Mouse (Mus musculus) heart, embryonic 16.5 days (tissue): ENCODE results near the gene Rtkn2. TPM values are rescaled to one million over a fixed set of nuclear protein-coding genes. Genes with fewer than 3 reads are reported as not detected.

ENCODE experiments used
- ATAC-seq: fragments of 200-750 bp; cut with Nextera tagmentation; replicated peaks from 2 replicates; pipeline ENCODE4 v1.8.0; 2017; ENCODE audit warnings: moderate number of reproducible peaks; ENCODE audit not compliant: insufficient read depth, low FRiP score; ENCODE audit errors: extremely low read depth
- H3K27ac ChIP-seq: fragments of 300-500 bp; sonication (generic); 2 replicates; pipeline ENCODE4 v1.5.1; 2014; ENCODE audit warnings: mild to moderate bottlenecking, low read length, control low read depth, moderate library complexity
- H3K27me3 ChIP-seq: fragments of 300-500 bp; sonication (generic); 2 replicates; pipeline ENCODE4 v1.6.1; 2014; ENCODE audit warnings: low read length, mixed read lengths; ENCODE audit not compliant: control insufficient read depth, insufficient read depth
- H3K36me3 ChIP-seq: fragments of 300-500 bp; sonication (generic); 2 replicates; pipeline ENCODE4 v1.6.1; 2014; ENCODE audit not compliant: control insufficient read depth, insufficient read depth
- H3K4me1 ChIP-seq: fragments of 300-500 bp; sonication (generic); 2 replicates; pipeline ENCODE4 v1.6.1; 2014; ENCODE audit warnings: low read length, mixed read lengths; ENCODE audit not compliant: control insufficient read depth, insufficient read depth
- H3K4me2 ChIP-seq: fragments of 300-500 bp; sonication (generic); 2 replicates; pipeline ENCODE4 v1.6.1; 2014; ENCODE audit warnings: low read depth, mild to moderate bottlenecking, control low read depth, low read length
- H3K4me3 ChIP-seq: fragments of 300-500 bp; sonication (generic); 2 replicates; pipeline ENCODE4 v1.5.1; 2014; ENCODE audit warnings: mild to moderate bottlenecking, control low read depth, low read length
- H3K9ac ChIP-seq: fragments of 300-500 bp; sonication (generic); 2 replicates; pipeline ENCODE4 v1.6.1; 2014; ENCODE audit warnings: low read length, control low read depth
- H3K9me3 ChIP-seq: fragments of 300-500 bp; sonication (generic); replicated peaks from 2 replicates; pipeline ENCODE4 v1.6.1; 2016; ENCODE audit warnings: low read length; ENCODE audit not compliant: control insufficient read depth
- WGBS: fragments of 180-500 bp; shearing (Covaris S2); extraction: QIAGEN DNeasy Blood & Tissue Kit; methylation state at CpG from one replicate; pipeline ENCODE4 v1.1.7; 2014; 5-methylcytosine and 5-hydroxymethylcytosine counted together
- polyA plus RNA-seq: library from polyadenylated mRNA; unstranded; fragments of >200 nt; fragmentation: Nextera tagmentation; extraction: Ambion mirVana; gene quantifications from 2 replicates; pipeline ENCODE4 v1.2.1, GENCODE M21; 2015

Rtkn2 gene
- polyA plus RNA-seq, 1 experiment from 2014 or later: 8.0 TPM

DNA sequence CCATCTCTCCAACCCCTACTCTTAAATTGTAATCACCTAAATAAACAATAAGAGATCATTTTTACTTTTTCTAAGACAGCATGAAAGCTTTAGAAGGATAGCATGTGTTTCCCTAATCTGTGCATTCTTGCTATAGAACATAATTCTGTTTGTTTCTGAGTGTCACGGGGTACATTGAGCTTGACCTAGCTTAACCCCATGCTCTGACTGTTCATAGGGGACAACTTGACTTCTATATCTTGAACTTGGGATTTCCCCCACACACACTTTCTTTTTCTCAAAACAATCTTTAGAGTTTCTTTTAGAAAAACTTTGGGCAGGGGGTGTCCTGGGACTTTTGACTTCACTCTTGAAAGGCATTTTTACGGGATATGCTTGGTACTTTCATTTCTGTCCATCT lies 41.4 kb downstream of the Rtkn2 start:
- ATAC-seq: no peak
- WGBS: 93% methylated on average over 2 of the region's 2 CpGs
- Histone ChIP-seq H3K9me3 (0 out of 2 replicates have a peak, but pooled peaks cover 4% of the 10 kb centered on the region), H3K4me1 (no peaks in the 10 kb centered on the region), H3K4me3 (no peak overlapping the region), H3K27ac (no peak overlapping the region), H3K9ac (no peak overlapping the region), H3K36me3 (peaks cover 8% of the 10 kb centered on the region), H3K4me2 (no peak overlapping the region), H3K27me3 (no peaks in the 10 kb centered on the region)

DNA sequence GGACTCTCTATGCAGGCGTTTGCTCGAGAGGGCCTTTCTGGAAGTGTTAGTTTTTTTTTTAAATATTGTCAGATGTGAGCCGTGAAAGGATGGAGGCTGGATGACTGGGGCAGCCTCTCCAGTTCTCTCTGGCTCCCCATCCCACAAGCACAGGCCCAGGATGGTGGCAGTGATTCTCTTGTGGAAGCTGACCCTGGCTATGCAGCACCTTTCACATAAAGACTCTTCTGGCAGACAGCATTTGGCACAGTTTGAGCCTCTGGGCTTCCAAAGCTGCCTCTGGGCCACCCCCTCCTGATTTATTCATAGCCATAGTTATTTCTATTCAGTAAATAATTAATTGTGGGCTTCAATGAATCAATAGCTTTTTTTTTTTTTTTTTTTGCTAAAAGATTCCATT lies 46.3 kb downstream of the Rtkn2 start:
- Histone ChIP-seq H3K4me1 (no peaks in the 10 kb centered on the region), H3K4me2 (no peak overlapping the region), H3K27ac (no peak overlapping the region), H3K9me3 (no peaks in the 10 kb centered on the region), H3K27me3 (no peaks in the 10 kb centered on the region), H3K36me3 (peaks cover 2% of the 10 kb centered on the region), H3K9ac (no peak overlapping the region), H3K4me3 (no peak overlapping the region)
- 81% methylated on average over 3 of the region's 3 CpGs for WGBS
- ATAC-seq: no peak

DNA sequence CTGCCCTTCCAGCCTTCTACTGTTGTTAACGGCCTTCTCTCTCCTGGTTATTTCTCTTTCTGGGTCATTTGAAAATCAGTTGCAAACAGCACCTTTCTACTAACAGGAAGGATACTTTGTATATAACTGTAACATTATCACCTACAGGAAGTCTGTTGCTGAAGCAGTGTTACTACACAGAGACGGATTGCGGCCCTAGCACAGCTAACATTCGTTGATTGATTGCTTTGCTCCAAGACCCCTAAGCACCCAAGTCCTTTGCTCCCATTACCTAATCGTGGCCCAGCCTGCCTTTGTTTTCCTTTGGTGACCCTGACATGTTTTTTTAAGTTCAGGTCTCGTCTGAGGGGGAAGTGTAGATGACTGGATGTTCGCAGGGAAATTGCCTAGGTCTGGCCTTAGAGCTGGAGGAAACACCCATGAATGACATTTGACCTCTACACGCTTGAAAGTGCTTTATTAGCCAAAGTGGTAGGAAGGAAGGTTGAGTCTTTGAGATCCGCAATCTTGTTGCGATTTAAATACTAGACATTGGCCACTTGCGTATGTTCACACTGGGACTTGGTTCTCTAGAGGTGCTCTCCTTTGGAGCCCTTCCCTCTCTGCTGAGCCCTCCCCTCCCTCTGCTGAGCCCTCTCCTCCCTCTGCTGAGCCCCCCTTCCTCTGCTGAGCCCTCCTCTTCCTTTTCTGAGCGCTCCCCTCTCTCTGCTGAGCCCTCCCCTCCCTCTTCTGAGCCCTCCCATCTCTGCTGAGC lies 49.1 kb downstream of the Rtkn2 start:
- Histone ChIP-seq H3K4me2 (no peak overlapping the region), H3K27me3 (no peaks in the 10 kb centered on the region), H3K4me1 (no peaks in the 10 kb centered on the region), H3K36me3 (peaks cover 8% of the 10 kb centered on the region), H3K27ac (no peak overlapping the region), H3K9ac (no peak overlapping the region), H3K9me3 (no peaks in the 10 kb centered on the region), H3K4me3 (no peak overlapping the region)
- no peak for ATAC-seq
- 73% methylated on average over 12 of the region's 12 CpGs for WGBS

DNA sequence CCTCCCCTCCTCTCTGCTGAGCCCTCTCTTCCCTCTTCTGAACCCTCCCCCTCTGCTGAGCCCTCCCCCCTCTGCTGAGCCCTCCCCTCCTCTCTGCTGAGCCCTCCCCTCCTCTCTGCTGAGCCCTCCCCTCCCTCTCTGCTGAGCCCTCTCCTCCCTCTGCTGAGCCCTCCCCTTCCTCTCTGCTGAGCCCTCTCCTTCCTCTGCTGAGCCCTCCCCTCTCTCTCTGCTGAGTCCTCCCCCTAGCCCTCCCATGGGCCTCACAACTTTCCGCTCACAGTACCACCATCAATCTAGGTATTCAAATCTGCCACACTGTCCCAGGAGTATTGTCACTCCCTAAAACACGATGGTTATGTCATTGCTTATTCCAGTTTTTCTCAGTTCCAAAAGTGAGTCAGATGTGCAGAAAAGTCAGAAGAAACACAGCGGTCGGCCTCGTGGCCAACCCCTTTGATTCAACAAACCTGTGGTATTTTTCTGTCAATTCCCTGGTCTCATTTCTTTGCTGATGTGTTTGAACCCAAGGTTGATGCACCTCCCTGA lies 49.8 kb downstream of the Rtkn2 start:
- no peak overlapping the region for H3K4me2 ChIP-seq
- H3K9me3 ChIP-seq: no peaks in the 10 kb centered on the region
- no peaks in the 10 kb centered on the region for H3K27me3 ChIP-seq
- H3K4me3 ChIP-seq: no peak overlapping the region
- ATAC-seq: no peak
- WGBS: 76% methylated on average over 5 of the region's 5 CpGs
- H3K4me1 ChIP-seq: no peaks in the 10 kb centered on the region
- no peak overlapping the region for H3K9ac ChIP-seq
- peaks cover 11% of the 10 kb centered on the region for H3K36me3 ChIP-seq
- no peak overlapping the region for H3K27ac ChIP-seq

DNA sequence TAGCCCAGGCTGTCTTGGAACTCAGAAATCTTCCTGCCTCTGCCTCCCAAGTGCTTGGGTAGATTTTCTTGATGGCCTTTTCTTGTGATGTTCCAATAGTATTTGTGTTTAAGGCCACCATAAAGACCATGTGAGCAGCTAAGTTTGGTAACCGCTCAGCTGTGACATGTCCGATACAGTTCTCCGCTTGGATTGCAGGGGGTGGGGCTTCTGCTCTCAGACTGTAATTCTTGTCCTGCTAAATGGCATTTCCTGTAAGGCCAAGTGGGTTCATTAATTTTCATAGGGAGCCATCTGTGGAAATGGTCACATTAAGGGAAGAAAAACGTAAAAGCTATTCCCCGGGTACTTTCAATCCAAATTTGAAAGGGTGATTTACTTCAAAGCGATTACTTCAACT lies 50.7 kb downstream of the Rtkn2 start:
- Histone ChIP-seq H3K27me3 (no peaks in the 10 kb centered on the region), H3K9me3 (no peaks in the 10 kb centered on the region), H3K4me2 (no peak overlapping the region), H3K4me1 (no peaks in the 10 kb centered on the region), H3K36me3 (peaks cover 11% of the 10 kb centered on the region), H3K27ac (no peak overlapping the region), H3K9ac (no peak overlapping the region), H3K4me3 (no peak overlapping the region)
- ATAC-seq: no peak
- 85% methylated on average over 6 of the region's 6 CpGs for WGBS

DNA sequence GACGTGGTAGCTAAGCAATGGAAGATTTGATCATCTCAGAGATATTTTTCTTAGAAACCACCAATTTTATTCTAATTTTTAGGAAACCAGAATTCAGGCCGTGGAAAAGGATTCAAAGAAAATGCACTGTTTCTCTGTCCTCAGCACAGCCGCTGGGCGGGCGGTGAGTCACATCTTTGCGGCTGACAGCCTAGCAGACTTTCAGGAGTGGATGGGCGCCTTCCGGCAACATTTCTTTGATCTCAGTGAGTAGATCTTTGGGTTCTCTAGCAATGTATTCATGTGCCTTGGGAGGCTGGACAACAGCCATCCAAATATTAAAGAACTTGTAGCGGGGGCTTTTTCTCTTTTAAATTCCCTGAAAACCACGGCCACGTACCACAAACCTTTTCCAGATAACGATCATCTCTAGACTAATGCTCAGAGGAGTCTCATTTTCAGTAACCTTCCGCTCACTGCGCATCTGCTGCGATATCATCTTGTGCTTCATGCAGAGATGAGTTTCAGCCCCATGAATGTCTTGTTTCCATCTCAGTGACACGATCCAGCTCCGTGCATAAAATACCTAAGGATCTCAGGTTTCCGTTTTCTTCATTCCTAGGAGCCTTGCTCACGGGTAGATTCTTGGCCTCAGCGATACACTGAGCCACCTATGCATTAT lies 56.5 kb downstream of the Rtkn2 start:
- Histone ChIP-seq H3K27me3 (no peaks in the 10 kb centered on the region), H3K9me3 (no peaks in the 10 kb centered on the region), H3K4me2 (no peak overlapping the region), H3K4me1 (no peaks in the 10 kb centered on the region), H3K9ac (no peak overlapping the region), H3K27ac (no peak overlapping the region), H3K36me3 (peaks cover 17% of the 10 kb centered on the region), H3K4me3 (no peak overlapping the region)
- WGBS: 91% methylated on average over 20 of the region's 20 CpGs
- no peak for ATAC-seq

DNA sequence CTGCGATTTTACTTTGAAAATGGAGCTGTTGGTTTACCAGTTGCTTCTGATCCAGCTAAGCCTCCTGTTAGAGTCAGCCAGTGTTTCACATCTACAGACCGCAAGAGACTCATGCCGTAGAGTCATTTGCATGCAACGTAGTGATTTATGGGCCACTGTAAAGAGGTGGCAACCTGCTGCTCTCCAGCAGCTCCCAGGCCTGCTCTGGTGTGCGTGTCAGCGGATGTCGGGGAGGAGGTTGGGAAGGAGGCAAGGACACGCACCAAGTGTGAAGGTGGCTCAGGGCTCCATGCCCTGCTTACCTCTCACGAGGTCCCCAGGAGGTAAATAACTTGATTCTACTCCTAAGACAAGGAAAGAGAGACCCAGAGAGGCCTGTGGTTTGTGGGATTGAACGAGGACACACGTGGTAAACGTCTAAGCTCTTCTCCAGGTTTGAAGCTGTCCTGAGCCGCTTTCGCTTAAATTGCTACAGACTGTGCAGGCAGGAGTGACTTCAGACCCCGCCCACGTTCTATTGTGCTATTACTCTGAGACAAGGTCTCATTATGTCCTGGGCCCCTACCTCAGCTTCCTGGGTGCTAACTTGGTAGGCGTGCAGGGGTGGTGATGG lies 57.1 kb downstream of the Rtkn2 start:
- Histone ChIP-seq H3K4me3 (no peak overlapping the region), H3K36me3 (peaks cover 17% of the 10 kb centered on the region), H3K27me3 (no peaks in the 10 kb centered on the region), H3K27ac (no peak overlapping the region), H3K9me3 (no peaks in the 10 kb centered on the region), H3K4me1 (no peaks in the 10 kb centered on the region), H3K4me2 (no peak overlapping the region), H3K9ac (no peak overlapping the region)
- ATAC-seq: no peak
- 89% methylated on average over 17 of the region's 17 CpGs for WGBS

DNA sequence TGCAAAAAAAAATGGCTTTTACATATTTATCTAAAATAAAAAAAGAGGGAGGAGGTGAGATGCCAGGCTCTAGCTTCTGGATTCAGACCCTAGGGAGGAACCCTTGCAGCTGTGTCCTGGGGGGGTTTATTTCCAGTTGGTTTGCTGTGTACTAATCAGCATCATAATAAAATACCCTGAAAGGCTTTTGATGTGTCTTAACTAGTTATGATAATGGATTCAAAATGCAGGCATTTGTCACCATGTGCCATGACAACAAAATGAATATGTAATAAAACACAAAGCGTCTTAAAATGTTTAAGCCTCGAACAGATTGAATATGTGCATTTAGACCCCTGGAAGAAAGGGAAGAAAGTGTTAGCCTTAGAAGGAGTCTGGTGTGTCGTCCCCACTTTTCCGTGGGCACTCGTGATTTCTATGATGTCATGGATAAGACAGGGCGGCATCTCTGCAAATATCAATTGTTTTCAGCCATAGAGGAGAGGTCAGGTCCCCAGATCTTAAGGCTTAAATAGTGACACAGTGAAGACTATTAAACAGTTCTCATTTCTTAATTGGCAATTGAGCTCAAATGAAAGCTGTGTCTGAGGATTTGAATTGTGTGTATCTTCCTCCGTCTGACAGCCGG lies 59.7 kb downstream of the Rtkn2 start:
- 87% methylated on average over 8 of the region's 8 CpGs for WGBS
- no peak for ATAC-seq

More for the DNA sequence above, 59.7 kb downstream of the Rtkn2 start:
- no peak overlapping the region for H3K4me2 ChIP-seq
- H3K9ac ChIP-seq: no peak overlapping the region
- H3K27me3 ChIP-seq: no peaks in the 10 kb centered on the region
- no peak overlapping the region for H3K4me3 ChIP-seq
- peaks cover 9% of the 10 kb centered on the region for H3K36me3 ChIP-seq
- H3K27ac ChIP-seq: no peak overlapping the region
- H3K4me1 ChIP-seq: no peaks in the 10 kb centered on the region
- H3K9me3 ChIP-seq: no peaks in the 10 kb centered on the region
